Mouse (Mus musculus) neural tube, embryonic 15.5 days (tissue): ENCODE results near the gene Gm12185. TPM values are rescaled to one million over a fixed set of nuclear protein-coding genes. Genes with fewer than 3 reads are reported as not detected.
"Not testable (repeated sequence)": the region's sequence is repeated elsewhere in the genome, so short reads cannot be mapped to it uniquely, and the experiment has no call there.

ENCODE experiments used
- ATAC-seq: fragments of 200-750 bp; cut with Nextera tagmentation; 2 replicates; pipeline ENCODE4 v1.8.0; 2017; ENCODE audit warnings: mild to moderate bottlenecking, moderate TSS enrichment, moderate library complexity; ENCODE audit not compliant: low FRiP score
- H3K27ac ChIP-seq: fragments of 300-500 bp; sonication (generic); replicated peaks from 2 replicates; pipeline ENCODE4 v1.5.1; 2015; ENCODE audit warnings: mild to moderate bottlenecking, inconsistent platforms
- H3K27me3 ChIP-seq: fragments of 300-500 bp; sonication (generic); replicated peaks from 2 replicates; pipeline ENCODE4 v1.6.1; 2015; ENCODE audit warnings: inconsistent platforms
- H3K36me3 ChIP-seq: fragments of 300-500 bp; sonication (generic); 2 replicates; pipeline ENCODE4 v1.6.1; 2015; ENCODE audit warnings: inconsistent platforms
- H3K4me1 ChIP-seq: fragments of 300-500 bp; sonication (generic); 2 replicates; pipeline ENCODE4 v1.6.1; 2015; ENCODE audit warnings: inconsistent platforms
- H3K4me2 ChIP-seq: fragments of 300-500 bp; sonication (generic); 2 replicates; pipeline ENCODE4 v1.6.1; 2015; ENCODE audit warnings: inconsistent platforms, mild to moderate bottlenecking, moderate library complexity
- H3K4me3 ChIP-seq: fragments of 300-500 bp; sonication (generic); replicated peaks from 2 replicates; pipeline ENCODE4 v1.5.1; 2015; ENCODE audit warnings: mild to moderate bottlenecking, inconsistent platforms
- H3K9ac ChIP-seq: fragments of 300-500 bp; sonication (generic); replicated peaks from 2 replicates; pipeline ENCODE4 v1.6.1; 2015; ENCODE audit warnings: mild to moderate bottlenecking, inconsistent platforms
- H3K9me3 ChIP-seq: fragments of 300-500 bp; sonication (generic); replicated peaks from 2 replicates; pipeline ENCODE4 v1.6.1; 2016; ENCODE audit warnings: inconsistent platforms
- WGBS: fragments of 180-500 bp; shearing (Covaris S2); methylation state at CpG from one replicate; pipeline ENCODE4 v1.1.7; 2015; ENCODE audit warnings: mixed read lengths; 5-methylcytosine and 5-hydroxymethylcytosine counted together
- polyA plus RNA-seq: library from polyadenylated mRNA; unstranded; fragments of >200 nt; fragmentation: Nextera tagmentation; extraction: Ambion mirVana; gene quantifications from 2 replicates; pipeline ENCODE4 v1.2.1, GENCODE M21; 2015

The Gm12185 gene
- polyA plus RNA-seq, 1 experiment from 2014 or later = not detected

DNA sequence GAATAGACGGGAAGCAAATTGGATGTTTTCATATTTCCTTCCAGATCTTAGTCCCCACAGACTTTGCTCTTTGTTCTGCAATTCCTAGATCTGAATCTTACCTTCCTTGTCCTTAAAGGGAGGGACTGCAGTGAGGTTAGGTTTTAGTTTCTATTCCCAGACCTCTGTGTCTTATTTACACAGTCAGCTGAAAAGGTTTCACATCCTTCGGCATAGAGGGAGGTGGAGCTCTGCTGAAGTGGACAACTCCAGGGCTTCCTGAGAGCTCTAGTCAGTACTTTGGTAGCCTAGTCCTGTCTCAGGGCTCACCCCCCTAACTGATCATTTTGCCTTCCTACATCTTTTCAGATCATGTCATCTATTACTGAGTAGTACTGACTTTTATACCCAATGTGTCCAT, 90.0 kb downstream of the Gm12185 start, which contains the start of gene Gm5431:
Gm5431 (minus strand) TSS at position 194 of the 400 bp plus-strand sequence.
- WGBS = 79% methylated on average over 2 of the region's 2 CpGs
- ATAC-seq = no peak
- no peak within 1 kb of the TSS for H3K4me3 ChIP-seq
- H3K4me2 ChIP-seq = no peak within 1 kb of the TSS
- no peak within 1 kb of the TSS for H3K9ac ChIP-seq
- no peak within 1 kb of the TSS for H3K27ac ChIP-seq
- no peaks in the 10 kb centered on the region for H3K36me3 ChIP-seq
- no peaks in the 10 kb centered on the region for H3K9me3 ChIP-seq
- no peaks in the 10 kb centered on the region for H3K4me1 ChIP-seq
- H3K27me3 ChIP-seq = no peaks in the 10 kb centered on the region

DNA sequence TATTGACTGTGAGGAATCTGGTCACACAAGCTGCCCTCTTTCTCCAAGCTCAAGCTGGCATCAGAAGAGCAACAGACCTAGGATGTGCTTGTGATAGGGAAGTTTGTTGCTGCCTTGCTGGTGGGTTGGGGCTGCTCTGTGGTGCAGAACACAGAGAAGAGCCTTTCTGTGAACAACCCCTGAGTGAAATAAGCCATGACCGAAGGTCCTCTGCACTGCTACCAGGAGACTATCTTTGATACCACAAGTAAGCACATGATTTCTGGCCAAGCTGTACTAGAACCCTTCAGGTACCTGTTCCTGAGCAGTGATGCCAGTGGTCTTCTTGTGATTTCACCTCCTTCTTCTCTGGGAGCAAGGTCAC, 90.5 kb downstream of the Gm12185 start:
- 96% methylated on average over 1 of the region's 1 CpGs for WGBS

DNA sequence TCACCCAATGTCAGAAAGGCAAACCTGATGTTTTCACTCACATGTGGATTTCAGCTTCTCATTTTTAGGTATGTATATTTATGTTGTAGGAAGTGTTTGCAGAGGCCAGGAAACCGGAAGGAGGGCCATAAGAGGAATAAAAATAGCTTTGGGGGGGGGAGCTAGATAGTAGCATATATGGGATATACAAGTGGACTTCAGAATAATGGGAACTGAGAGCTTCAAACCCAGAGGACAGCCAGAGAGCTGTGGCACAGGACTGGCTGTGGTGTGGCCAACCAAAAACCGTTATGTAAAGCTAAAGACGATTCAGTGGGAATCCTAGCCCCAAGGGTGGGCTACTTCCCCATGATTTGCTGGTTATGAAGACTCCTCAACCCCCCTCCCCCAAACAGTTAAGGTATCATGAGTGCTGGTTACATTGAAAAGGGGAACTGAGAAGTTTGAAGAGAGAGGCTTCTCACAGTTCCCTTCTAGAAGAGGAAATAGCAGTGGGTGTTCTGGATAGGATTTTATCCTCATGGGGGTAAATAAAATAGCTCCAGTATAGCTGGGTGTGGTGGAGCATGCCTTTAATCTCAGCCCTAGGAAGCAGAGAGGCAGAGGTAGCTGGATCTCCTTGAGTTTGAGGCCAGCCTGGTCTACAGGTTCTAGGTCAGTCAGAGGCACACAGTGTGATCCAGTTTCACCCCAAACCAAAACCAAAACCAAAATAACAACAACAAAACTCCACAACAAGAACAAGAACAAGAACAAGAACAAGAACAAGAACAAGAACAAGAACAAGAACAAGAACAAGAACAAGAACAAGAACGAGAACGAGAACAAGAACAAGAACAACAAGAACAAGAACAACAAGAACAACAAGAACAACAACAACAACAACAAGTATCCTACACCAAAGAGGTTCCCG, 91.1 kb downstream of the Gm12185 start:
- H3K4me1 ChIP-seq, H3K27me3 ChIP-seq, H3K9me3 ChIP-seq, ATAC-seq, H3K36me3 ChIP-seq, H3K4me2 ChIP-seq, H3K9ac ChIP-seq, H3K27ac ChIP-seq, H3K4me3 ChIP-seq: not testable (repeated sequence)
- 83% methylated on average over 6 of the region's 6 CpGs for WGBS

More for the DNA sequence above, 90.5 kb downstream of the Gm12185 start:
- not testable (repeated sequence) for H3K4me2 ChIP-seq, H3K9me3 ChIP-seq, H3K9ac ChIP-seq, H3K27me3 ChIP-seq, H3K4me1 ChIP-seq, H3K36me3 ChIP-seq, H3K27ac ChIP-seq, H3K4me3 ChIP-seq, ATAC-seq

DNA sequence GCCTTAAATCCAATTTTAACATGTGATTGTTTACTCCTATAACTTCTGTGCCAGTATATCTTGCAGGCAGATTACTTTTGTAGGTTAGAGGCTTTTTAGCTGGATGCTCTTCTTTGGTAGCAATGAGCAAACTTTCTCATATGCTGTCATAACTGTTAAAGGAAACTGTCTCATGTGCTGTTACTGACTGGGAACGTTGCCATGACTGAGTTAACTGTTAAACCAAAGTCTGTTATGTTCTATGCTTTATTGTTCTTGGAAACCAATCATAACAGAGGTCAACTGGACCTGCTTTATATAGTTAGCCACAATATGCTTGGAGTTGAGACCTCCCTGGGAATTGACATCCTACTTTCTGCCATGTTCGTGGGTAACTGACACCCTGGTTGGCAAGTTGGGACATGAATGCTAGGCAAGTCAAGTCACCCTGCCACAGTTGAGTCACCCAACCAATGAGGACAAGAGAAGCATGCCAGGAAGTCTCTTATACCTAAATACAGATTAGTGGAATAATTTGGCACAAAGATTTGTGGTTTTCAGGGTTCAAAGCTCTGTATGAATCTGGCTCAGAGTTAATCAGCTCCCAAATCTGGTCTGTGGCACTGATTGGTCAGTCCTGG, 93.1 kb downstream of the Gm12185 start:
- H3K4me3 ChIP-seq = no peak overlapping the region
- H3K27me3 ChIP-seq = no peaks in the 10 kb centered on the region
- no peak overlapping the region for H3K9ac ChIP-seq
- no peaks in the 10 kb centered on the region for H3K4me1 ChIP-seq
- no peak for ATAC-seq
- 78% methylated on average over 2 of the region's 2 CpGs for WGBS
- H3K4me2 ChIP-seq = no peak overlapping the region
- no peak overlapping the region for H3K27ac ChIP-seq
- H3K9me3 ChIP-seq = no peaks in the 10 kb centered on the region
- H3K36me3 ChIP-seq = no peaks in the 10 kb centered on the region

- H3K9me3 ChIP-seq = no peaks in the 10 kb centered on the region
- 88% methylated on average over 1 of the region's 1 CpGs for WGBS
- no peak for ATAC-seq
- H3K36me3 ChIP-seq = no peaks in the 10 kb centered on the region
- H3K4me2 ChIP-seq = no peak overlapping the region
- H3K4me3 ChIP-seq = no peak overlapping the region
- H3K4me1 ChIP-seq = peaks cover 10% of the 10 kb centered on the region; the same call in 1 of the 2 replicates
- no peak overlapping the region for H3K9ac ChIP-seq
- H3K27me3 ChIP-seq = peaks cover 7% of the 10 kb centered on the region
- H3K27ac ChIP-seq = no peak overlapping the region
Measured at GRCm38 (mm10) chr11:48876680-48877079, 115.3 kb downstream of the Gm12185 start.

DNA sequence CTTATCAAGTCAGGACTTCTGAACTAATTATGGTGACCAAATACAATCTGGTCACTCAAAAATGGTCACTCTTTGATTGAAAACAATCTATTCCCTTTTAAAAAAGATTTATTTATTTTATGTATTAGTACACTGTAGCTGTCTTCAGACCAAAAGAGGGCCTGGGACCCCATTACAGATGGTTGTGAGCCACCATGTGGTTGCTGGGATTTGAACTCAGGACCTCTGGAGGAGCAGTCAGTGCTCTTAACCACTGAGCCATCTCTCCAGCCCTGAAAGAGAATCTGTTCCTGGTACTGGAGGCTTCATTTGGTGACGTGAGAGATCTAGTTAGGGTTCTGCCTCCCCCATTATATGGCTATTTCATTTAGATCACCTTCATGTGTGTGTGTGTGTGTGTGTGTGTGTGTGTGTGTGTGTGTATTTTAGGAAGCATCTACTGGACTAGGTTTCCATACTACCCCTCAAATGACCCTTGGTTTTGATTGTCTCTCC, 116.6 kb downstream of the Gm12185 start:
- H3K36me3 ChIP-seq, H3K27ac ChIP-seq, ATAC-seq, H3K4me3 ChIP-seq, H3K9ac ChIP-seq, H3K4me2 ChIP-seq, H3K9me3 ChIP-seq, H3K27me3 ChIP-seq: not testable (repeated sequence)
- peaks cover 15% of the 10 kb centered on the region; the same call in 1 of the 2 replicates for H3K4me1 ChIP-seq
- WGBS = 71% methylated on average over 1 of the region's 1 CpGs

DNA sequence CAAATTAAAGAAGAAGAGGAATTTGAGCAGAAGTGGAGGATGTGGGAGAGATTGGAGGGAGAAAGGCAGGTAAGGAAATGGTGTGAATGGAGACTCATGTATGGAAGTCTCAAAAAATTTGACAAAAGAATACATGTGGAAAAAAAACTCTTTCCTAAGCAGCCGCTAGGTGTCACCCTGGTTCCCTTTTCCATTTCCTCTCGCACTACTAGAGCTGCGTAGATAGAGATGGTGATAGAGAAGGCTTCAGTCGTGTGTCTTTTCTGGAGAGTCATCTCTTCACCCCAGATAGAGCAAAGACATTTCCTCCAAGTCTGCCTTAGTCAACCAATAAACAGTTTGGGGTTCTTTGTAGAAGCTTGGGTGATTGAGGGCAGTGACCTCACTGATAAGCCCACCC, 117.6 kb downstream of the Gm12185 start:
- Histone ChIP-seq H3K4me2 (no peak overlapping the region), H3K27ac (no peak overlapping the region), H3K4me1 (peaks cover 17% of the 10 kb centered on the region; the same call in 1 of the 2 replicates), H3K9ac (no peak overlapping the region), H3K36me3 (no peaks in the 10 kb centered on the region), H3K27me3 (peaks cover 7% of the 10 kb centered on the region), H3K4me3 (no peak overlapping the region), H3K9me3 (no peaks in the 10 kb centered on the region)
- 0% methylated on average over 4 of the region's 4 CpGs for WGBS
- peak; percentile 80 for ATAC-seq

- Histone ChIP-seq H3K4me3 (no peak overlapping the region), H3K36me3 (no peaks in the 10 kb centered on the region), H3K9me3 (no peaks in the 10 kb centered on the region), H3K4me2 (no peak overlapping the region), H3K27me3 (peaks cover 7% of the 10 kb centered on the region), H3K9ac (no peak overlapping the region), H3K4me1 (peaks cover 20% of the 10 kb centered on the region; the same call in 1 of the 2 replicates), H3K27ac (no peak overlapping the region)
- ATAC-seq = no peak
- 78% methylated on average over 10 of the region's 10 CpGs for WGBS
Measured at GRCm38 (mm10) chr11:48873591-48874290, 118.3 kb downstream of the Gm12185 start.

- Histone ChIP-seq H3K4me3 (no peak overlapping the region), H3K27ac (no peak overlapping the region), H3K36me3 (no peaks in the 10 kb centered on the region), H3K9me3 (no peaks in the 10 kb centered on the region), H3K27me3 (peaks cover 10% of the 10 kb centered on the region), H3K4me1 (peaks cover 20% of the 10 kb centered on the region; the same call in 1 of the 2 replicates), H3K4me2 (peak overlapping the region; percentile 76), H3K9ac (no peak overlapping the region)
- no peak for ATAC-seq
- WGBS = 80% methylated on average over 7 of the region's 7 CpGs
Measured at GRCm38 (mm10) chr11:48872695-48873300, 119.2 kb downstream of the Gm12185 start.

DNA sequence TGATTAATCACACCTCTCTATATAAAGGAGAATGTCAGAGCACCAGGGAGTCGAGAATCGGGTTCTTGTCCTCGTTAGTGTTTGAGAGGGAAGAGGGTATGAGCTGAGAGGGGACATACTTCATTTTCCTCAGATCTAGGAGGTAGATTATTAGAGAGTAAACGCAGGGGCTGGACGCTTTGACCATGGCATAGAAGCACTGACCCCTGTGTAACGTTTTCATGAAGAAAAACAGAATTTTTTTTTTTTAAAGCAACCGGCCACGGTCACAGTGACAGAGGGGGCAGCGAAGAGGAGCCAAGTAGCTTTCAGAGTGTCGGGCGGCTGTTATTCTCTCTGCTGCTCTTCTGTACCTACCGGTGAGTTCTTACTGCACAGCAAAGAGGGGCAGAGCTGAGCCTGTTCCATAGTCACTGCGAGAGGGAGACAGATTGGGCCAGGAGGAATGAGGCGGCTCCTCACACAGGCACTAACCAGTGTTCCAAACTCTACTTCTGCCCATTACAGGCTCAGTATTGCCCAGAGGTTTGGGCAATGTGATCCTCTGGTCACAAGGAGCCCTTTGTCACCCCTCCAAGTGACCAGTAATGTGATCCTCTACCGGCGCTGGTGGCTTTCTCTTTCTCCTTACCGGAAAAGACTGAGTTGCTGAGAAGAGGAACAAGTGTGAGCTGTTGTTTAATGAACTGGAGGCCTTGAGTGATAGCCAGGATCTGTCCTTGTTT, 120.0 kb downstream of the Gm12185 start:
- Histone ChIP-seq H3K27me3 (peaks cover 10% of the 10 kb centered on the region), H3K4me2 (peak overlapping the region; percentile 76), H3K4me3 (peak overlapping the region; percentile 46), H3K27ac (no peak overlapping the region), H3K9ac (no peak overlapping the region), H3K36me3 (no peaks in the 10 kb centered on the region), H3K4me1 (peaks cover 20% of the 10 kb centered on the region; the same call in 1 of the 2 replicates), H3K9me3 (no peaks in the 10 kb centered on the region)
- WGBS = 9% methylated on average over 17 of the region's 17 CpGs
- peak; percentile 42; the same call in 1 of the 2 replicates for ATAC-seq
